Mouse (Mus musculus) megakaryocyte, embryonic 14.5 days (primary cell): ENCODE data around the gene Wwc1.

Experiments used
- FLI1 ChIP-seq: IDR thresholded peaks from 2 replicates; pipeline ENCODE4 v1.6.1; 2012; ENCODE audit warnings: low read length, inconsistent platforms, mixed read lengths
- GATA1 ChIP-seq: IDR thresholded peaks from 3 replicates; pipeline ENCODE4 v1.6.1; 2012; ENCODE audit warnings: mixed read lengths, low read length, inconsistent platforms, borderline replicate concordance

DNA sequence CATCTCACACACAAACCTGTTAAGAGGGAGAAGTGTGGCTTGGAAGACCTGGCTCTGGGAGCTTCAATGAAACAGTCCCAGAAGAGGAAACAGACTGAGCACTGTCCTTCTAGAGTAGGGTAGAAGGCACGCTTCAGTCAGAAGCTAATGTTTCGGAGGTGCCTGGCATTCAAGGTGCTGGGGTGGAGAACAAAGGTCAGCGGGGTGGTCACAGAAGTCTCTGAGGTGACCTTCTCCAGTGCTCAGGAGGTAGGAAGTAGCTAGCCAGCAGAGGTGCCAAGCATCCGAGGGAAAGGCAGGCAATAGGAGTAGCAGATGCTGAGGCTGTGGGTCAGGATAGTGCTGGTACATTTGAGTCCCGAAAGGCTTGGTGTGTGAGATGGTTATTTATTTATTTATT lies 59.6 kb downstream of the Wwc1 start:
- TF ChIP-seq GATA1: no peak
- TF ChIP-seq FLI1: no peak
